Mouse (Mus musculus) CD4-positive helper T cell, adult 2 months (primary cell): ENCODE data around the gene Gan.

ENCODE experiments used
- DNase-seq: peaks from one replicate; pipeline ENCODE4 v3.0.0-alpha.2; 2012; ENCODE audit warnings: low read depth, missing footprints, low spot score

Gene Gan

GRCm38 (mm10) chr8:117200803-117201202 lies 42.9 kb downstream of the Gan start:
- DNase-seq = no peak

DNA sequence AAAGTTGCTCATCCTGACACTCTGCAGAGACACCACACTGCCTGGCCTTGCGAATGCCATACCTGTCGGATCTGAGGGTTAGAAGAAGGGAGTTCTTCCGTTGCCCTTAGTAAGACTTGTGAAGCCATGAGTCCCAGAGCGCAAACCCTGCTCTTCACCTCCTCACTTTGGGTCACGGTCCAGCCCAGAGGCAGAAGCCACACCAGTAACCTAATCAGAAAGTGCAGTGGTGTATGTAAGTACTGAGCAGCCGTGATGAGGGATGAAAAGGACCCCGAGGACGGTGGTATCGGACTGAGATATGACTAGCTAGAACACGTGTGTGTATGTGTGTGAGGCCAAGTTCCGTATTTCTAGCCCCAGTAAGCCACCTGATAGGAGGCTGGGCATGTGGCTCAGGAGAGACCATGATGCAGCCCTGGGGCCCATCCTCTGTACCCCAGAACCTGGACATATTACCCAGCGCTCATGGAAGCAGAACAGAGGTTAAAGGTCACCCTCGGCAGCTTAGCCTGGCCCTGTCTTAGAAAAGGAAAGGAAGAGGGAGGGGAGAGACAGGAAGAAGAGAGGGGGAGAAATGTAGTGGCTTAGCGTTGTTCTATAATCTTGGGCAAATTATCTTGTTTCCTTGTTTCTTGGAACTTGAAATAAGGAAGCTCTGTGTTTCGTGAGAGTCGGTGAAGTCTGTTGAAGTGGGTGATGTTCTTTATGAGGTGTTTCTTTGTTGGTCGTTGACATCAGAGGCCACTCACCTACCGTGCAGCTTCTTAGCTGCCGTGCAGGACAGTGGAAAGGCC lies 43.5 kb downstream of the Gan start:
- no peak for DNase-seq

DNA sequence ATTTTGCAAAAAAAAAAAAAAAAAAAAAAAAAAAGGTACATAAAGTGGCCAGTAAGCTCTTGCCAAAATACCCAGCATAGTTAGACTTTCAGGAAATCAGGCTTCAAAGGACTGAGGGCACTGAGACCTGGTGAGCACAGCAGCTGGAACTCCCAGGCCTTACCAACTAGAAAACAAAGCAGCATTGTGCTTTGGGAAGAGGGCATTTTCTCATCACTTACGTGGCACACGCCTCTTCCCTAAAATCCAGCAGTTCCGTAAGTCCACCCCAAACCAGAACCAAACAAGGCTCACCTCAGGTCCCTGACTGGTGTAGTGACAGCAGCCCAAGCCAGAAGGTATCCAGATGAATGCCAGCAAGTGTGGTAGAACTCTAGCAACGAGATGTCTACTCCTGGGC lies 45.1 kb downstream of the Gan start:
- no peak for DNase-seq

DNA sequence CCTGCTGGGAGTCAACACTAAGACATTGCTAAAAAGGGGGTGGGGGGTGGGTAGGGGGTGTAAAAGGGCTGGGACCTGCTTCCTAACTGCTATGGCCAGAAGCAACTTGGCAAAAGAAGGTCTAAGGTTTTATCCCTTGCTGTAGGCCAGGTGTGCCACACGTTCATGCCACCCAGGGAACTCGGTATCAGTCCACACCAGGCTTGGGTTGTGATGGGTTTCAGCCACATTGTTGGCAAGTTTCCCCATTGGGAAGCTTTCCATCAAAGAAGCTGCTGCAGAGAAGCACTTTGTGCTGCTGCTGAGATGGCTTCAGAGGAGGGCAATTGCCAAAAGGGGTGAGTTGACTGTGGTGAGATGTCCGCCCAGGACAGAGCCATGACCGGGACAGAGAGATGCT lies 47.9 kb downstream of the Gan start:
- DNase-seq = no peak

DNA sequence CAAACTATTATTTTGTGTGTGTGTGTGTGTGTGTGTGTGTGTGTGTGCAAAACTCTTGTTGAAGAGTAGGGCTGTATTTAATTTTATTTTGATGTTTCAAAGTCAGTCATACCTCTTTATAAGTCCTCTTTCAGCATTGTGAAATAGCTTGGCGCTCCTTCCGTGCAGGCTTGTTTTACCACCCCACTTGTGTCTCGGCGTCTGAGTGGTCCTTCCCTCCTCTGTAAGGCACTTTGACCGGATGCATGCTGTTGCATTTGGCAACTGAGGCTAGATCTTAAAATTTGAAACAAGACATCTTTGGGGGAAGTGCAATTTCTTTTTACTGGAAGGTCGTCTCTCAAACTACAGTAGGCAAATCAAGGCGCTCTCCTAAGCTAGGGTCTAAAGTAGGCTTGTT lies 48.7 kb downstream of the Gan start:
- DNase-seq = no peak

DNA sequence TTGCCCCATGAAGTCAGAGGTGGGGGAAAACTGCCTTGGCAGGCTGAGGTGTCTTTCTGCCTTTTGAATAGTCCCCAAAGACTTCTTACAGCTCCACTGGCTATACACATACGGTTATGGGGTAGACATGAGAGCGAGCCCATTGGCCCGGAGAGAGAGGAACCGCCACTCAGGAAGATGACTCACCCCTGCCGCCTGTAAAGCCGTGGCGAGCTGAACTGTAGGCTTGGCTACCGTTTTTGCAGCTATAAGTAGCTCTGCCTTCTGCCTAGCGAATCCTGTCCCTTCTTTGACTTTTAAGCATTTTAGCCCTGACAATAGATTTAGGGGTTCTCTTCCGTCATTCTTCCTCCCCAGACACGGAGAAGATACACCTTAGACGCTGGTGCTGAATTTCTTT lies 51.2 kb downstream of the Gan start:
- DNase-seq = no peak

DNA sequence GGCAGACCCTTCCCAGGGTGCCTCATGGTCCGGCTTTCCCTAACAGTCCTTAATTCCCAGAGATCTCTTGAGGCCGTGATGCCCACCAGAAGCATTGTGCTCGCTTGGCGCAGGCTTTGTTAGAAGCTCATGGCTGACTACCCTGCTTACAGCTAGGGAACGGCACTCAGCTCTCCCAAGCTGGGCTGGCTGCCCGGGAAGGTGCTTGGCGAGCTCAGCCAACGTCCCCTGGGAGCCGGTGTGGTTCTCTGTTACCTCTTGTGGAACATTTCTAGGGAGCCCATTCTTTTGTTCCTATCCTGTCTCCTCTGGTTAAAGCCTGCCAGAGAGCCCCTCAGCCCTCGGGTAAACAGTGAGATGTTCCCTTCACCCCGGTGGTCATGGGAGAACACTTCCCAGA lies 54.2 kb downstream of the Gan start:
- DNase-seq = no peak

- DNase-seq = no peak
Measured at GRCm38 (mm10) chr8:117217724-117218123, 59.8 kb downstream of the Gan start.

GRCm38 (mm10) chr8:117222396-117222795 lies 64.5 kb downstream of the Gan start:
- DNase-seq = no peak

DNA sequence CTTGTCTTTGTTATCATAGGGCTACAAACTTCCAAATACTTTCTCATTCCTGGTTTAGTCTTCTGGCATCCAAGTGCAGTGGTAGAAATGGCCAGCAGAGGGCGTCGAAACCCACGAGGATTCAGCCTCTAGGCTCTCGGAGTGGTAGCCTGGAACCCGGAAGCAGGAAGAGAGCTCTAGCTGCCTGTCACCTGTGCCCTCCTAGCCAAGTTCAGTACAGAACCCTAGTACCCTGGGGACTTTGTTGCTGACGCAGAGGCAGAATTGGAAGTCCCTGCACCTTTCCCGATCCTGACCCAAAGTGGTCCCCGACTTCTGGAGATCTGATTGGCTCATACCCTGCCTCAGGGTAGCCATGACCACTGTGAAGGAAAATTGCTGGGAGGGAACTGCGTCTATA lies 66.7 kb downstream of the Gan start:
- DNase-seq = peak; percentile 87

DNA sequence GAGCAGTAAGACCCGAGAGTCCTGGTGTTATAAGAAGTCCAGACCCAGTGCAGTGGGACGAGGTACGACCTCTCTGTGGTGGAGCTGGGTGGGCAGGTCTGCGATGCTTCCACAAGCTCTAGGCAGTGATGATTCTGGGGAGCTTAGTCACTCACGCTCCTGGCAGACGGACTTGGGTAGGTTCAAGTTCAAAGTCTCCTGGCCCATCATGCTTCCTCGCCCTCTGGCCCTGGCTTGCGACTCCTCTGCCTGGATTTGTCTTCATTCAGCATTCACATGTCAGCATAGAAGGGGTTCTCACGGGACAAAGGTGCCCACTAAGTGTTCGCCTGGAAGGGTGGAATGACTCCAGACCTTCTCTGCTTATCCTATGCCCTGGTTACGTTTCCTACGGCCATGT lies 68.4 kb downstream of the Gan start:
- no peak for DNase-seq

- no peak for DNase-seq
Measured at GRCm38 (mm10) chr8:117227339-117227738, 69.4 kb downstream of the Gan start.

DNA sequence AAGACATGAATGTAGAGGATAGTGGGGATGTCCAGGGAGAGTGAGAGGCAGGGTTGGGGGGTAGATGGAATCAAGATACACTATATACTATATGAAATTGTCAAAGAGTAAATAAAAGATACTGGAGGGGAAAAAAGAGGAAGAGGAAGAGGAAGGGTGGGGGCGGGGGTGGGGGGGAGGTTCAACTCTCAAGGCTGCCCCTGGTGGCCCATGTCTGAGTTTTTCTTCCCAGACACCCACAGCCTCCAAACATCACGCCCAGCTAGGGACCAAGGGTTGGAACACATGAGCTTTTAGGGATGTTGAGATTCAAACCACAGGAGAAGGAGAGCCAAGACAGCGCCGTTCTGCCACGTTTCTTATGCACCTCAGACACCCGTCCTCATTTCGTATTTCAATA lies 75.3 kb downstream of the Gan start:
- DNase-seq = no peak

GRCm38 (mm10) chr8:117236531-117236930 lies 78.6 kb downstream of the Gan start:
- DNase-seq = no peak

DNA sequence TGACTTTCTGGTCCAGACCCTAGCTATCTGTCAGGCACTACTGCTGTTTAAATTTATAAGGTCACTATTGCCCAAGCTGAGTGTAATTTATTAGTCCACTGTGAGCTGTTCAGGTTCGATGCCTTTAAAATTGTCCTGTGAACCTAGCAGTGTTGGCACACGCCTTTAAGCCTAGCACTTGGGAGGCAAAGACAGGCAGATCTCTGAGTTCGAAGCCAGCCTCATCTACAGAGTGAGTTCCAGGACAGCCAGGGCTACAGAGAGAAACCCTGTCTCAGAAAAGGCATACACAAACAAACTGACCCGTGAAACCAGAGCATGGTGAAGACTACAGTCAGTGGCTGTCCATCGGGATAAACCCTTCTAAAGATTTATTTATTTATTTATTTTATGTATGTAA lies 82.4 kb downstream of the Gan start:
- DNase-seq = no peak

- no peak for DNase-seq
Measured at GRCm38 (mm10) chr8:117240841-117241494, 83.0 kb downstream of the Gan start.

GRCm38 (mm10) chr8:117241848-117242247 lies 83.9 kb downstream of the Gan start:
- DNase-seq = no peak

DNA sequence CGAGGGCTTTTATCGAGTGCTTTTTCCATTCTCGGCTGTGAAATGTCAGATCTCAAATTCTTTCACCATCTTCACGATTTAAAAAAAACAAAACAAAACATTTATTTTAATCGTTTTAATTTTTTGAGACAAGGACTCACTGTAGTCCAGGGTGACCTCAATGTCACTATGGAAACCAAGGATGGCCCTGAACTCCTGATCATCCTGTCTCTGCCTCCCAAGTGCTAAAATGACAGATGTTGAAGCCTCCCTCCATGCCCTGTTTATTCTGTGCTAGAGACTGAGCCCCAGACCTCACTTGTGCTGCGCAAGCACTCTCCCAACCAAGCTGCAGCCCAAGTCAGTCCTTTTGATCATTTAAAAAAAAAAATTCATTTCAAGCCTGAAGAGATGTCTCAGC lies 84.4 kb downstream of the Gan start:
- no peak for DNase-seq

GRCm38 (mm10) chr8:117244601-117245000 lies 86.7 kb downstream of the Gan start:
- no peak for DNase-seq

DNA sequence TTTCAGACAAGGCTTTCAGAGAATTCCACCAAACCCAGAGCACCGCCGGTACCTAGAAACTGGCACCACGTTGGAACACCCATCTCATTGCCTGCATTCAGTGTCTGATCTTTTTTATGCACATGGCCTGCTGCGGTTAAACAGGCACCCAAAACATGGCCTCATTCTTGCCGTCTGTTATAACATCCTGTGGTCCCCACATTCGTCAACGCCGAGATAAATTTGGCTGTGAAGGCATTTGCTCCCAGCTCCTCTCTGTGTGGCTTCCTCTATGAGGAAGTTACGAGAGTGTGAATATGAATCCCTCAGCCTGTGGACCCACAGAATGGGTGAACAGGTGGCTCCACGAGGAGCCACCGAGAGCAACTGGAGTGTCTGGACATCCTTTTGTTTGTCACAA lies 90.4 kb downstream of the Gan start:
- DNase-seq = no peak

DNA sequence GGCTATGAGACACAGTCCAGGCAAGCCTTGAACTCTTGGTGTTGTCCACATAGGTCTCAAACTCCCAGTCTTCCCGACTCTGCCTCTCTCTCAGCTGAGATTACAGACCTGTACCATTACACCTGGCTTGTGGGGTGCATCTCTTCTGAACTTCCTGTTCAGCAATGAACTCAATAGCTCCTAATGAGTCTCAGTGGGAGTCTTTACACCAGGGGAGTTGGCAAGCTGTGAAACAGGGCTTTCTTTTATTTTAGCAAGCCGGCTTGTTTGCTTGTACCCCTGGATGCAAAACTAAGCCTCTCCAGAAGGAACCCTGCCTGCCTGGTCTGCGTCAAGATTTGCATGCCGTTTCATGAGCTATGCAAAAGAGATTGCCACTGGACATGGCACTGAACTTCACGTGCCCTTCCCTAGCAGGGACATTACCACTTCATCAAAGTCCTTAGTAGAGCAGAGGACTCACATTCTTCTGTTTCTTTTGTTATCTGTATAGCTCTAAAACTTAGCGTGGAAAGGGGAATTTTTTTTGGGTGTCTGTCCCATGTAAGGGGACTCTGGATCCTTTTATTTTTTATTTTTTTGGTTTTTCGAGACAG lies 93.2 kb downstream of the Gan start:
- no peak for DNase-seq

- DNase-seq = no peak
Measured at GRCm38 (mm10) chr8:117252650-117253049, 94.7 kb downstream of the Gan start.
